Mouse (Mus musculus) bone marrow macrophage, adult 2 months (primary cell): ENCODE measurements around the gene Arl5c.

Experiments used
- CTCF ChIP-seq: IDR thresholded peaks from 2 replicates; pipeline ENCODE4 v1.5.1; 2012; ENCODE audit warnings: low read depth, mild to moderate bottlenecking, low read length, moderate library complexity
- POLR2A ChIP-seq: IDR thresholded peaks from 2 replicates; pipeline ENCODE4 v1.6.1; 2012; ENCODE audit warnings: mild to moderate bottlenecking, low read depth, low read length, borderline replicate concordance

DNA sequence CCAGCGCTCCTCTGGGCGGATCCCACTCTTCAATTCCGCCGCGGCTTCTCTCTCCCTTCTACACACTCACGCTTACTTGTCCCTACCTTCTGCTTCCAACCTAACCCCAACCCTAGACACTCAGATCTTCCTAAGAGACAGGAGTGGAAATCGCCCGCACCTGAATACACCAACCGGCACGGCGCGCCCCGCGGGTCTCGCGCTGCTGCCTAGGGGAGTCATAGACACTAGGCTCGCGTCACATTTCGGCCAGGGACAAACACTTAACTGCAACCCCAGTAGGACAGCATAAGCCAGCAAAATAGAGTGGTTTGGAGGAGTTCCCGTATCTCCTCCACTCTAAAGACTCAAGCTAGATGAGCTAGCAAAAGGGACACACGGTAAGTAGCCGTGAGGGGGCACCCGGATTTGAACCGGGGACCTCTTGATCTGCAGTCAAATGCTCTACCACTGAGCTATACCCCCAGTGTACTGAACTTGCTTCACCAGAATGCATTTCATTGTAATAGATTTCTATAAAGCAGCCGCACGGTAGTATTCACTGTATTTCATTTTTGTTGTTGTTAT, 7.4 kb downstream of the Arl5c start:
- TF ChIP-seq CTCF (no peak), POLR2A (no peak)
